Mouse (Mus musculus): ENCODE measurements around the gene Adamtsl3.

GRCm38 (mm10) chr7:82462921-82463523 is 127.5 kb downstream of the Adamtsl3 start:
- no peak for TF ChIP-seq CTCF (conservative IDR thresholded peaks at IDR 0.05; ENCODE audit: low read length)
- TF ChIP-seq NANOG (IDR thresholded peaks at IDR 0.05; ENCODE audit: borderline replicate concordance, low read length), result no peak
